Mouse (Mus musculus): ENCODE data around the gene Fam76b.

GRCm38 (mm10) chr9:13904091-13904779 is 76.7 kb downstream of the Fam76b start:
- TF ChIP-seq HCFC1 (IDR thresholded peaks at IDR 0.05; ENCODE audit: borderline replicate concordance, insufficient read depth, low read length) = no peak
- TF ChIP-seq ZNF384 (IDR thresholded peaks at IDR 0.05; ENCODE audit: low read depth, low read length) = no peak
- no peak for TF ChIP-seq ZC3H11A (IDR thresholded peaks at IDR 0.05; ENCODE audit: borderline replicate concordance, low read depth, low read length)
- TF ChIP-seq MAFK (IDR thresholded peaks at IDR 0.05; ENCODE audit: insufficient read depth, low read depth, low read length) = no peak

All from ES-E14 (cell line).